Mouse (Mus musculus) Muller cell, postnatal 12 days (primary cell): ENCODE results near the gene Nat9.

Experiments
- DNase-seq: peaks from one replicate; pipeline ENCODE4 v3.0.0-alpha.2; 2015; ENCODE audit errors: inconsistent ontology term

The Nat9 gene

GRCm38 (mm10) chr11:115187693-115188092 is at the start of gene Nat9:
Nat9 (minus strand) TSS chr11:115187859.
- no peak for DNase-seq

GRCm38 (mm10) chr11:115236570-115236969 is 48.9 kb upstream of the Nat9 start:
- no peak for DNase-seq

GRCm38 (mm10) chr11:115234320-115235044 is 46.8 kb upstream of the Nat9 start:
- no peak for DNase-seq

GRCm38 (mm10) chr11:115233526-115234290 is 46.0 kb upstream of the Nat9 start:
- no peak for DNase-seq

GRCm38 (mm10) chr11:115232889-115233288 is 45.2 kb upstream of the Nat9 start:
- DNase-seq, result no peak

GRCm38 (mm10) chr11:115231924-115232323 is 44.3 kb upstream of the Nat9 start:
- DNase-seq, result no peak

GRCm38 (mm10) chr11:115231168-115231915 is 43.7 kb upstream of the Nat9 start:
- DNase-seq, result no peak

GRCm38 (mm10) chr11:115229021-115229930 is 41.6 kb upstream of the Nat9 start:
- DNase-seq, result no peak

- DNase-seq, result no peak
Observed at GRCm38 (mm10) chr11:115228430-115228829, 40.8 kb upstream of the Nat9 start.

GRCm38 (mm10) chr11:115227640-115228039 is 40.0 kb upstream of the Nat9 start:
- DNase-seq, result no peak

GRCm38 (mm10) chr11:115226811-115227491 is 39.3 kb upstream of the Nat9 start:
- no peak for DNase-seq

- no peak for DNase-seq
Observed at GRCm38 (mm10) chr11:115225301-115225700, 37.6 kb upstream of the Nat9 start.

- no peak for DNase-seq
Observed at GRCm38 (mm10) chr11:115224889-115225288, 37.2 kb upstream of the Nat9 start.

- no peak for DNase-seq
Observed at GRCm38 (mm10) chr11:115223877-115224276, 36.2 kb upstream of the Nat9 start.

- DNase-seq, result no peak
Observed at GRCm38 (mm10) chr11:115223451-115223850, 35.8 kb upstream of the Nat9 start.

- peak; percentile 58 for DNase-seq
Observed at GRCm38 (mm10) chr11:115222570-115222969, 34.9 kb upstream of the Nat9 start.

GRCm38 (mm10) chr11:115222077-115222476 is 34.4 kb upstream of the Nat9 start:
- DNase-seq, result no peak

GRCm38 (mm10) chr11:115219685-115220084 is 32.0 kb upstream of the Nat9 start:
- DNase-seq, result no peak

- no peak for DNase-seq
Observed at GRCm38 (mm10) chr11:115219263-115219662, 31.6 kb upstream of the Nat9 start.
